Mouse (Mus musculus) ES-Bruce4 (cell line): ENCODE data around the gene Brinp1.

Experiments
- CTCF ChIP-seq: IDR thresholded peaks from one replicate; pipeline ENCODE4 v1.8.1; 2011; ENCODE audit warnings: low read depth, low read length
- EP300 ChIP-seq: IDR thresholded peaks from 2 replicates; pipeline ENCODE4 v1.6.1; 2011; ENCODE audit warnings: low read depth, low read length; ENCODE audit not compliant: insufficient read depth
- POLR2A ChIP-seq: IDR thresholded peaks from one replicate; pipeline ENCODE4 v1.8.1; 2011; ENCODE audit warnings: low read length; ENCODE audit not compliant: insufficient read depth

- no peak for TF ChIP-seq CTCF
- no peak for TF ChIP-seq EP300
- no peak for TF ChIP-seq POLR2A
Observed at GRCm38 (mm10) chr4:68765772-68766573, 188.2 kb downstream of the Brinp1 start.
